22 mouse cellular contexts compared by ENCODE assay signal in genomic region chr6:52274576-52274975, GRCm38 (mm10). TPM values are rescaled to one million over a fixed set of nuclear protein-coding genes. Genes with fewer than 3 reads are reported as not detected.
DNase-seq lines count a peak whose midpoint lies in the region; ATAC-seq and TF ChIP-seq lines count a peak whose summit lies in the region.
"Had no signal": no experiment of that assay in that cellular context is flagged by ENCODE, and none has a peak within 500 bp of the region (broad histone marks: within the 10 kb centered on the region; RNA-seq: fewer than 3 reads in every experiment).

No protein-coding gene starts in this region.

- under 1% methylated on average over 11 of the region's 11 CpGs for WGBS in midbrain, embryonic 10.5 days
- WGBS in midbrain, embryonic 15.5 days, result 2% methylated on average over 11 of the region's 11 CpGs
- WGBS in limb, embryonic 10.5 days, result 5% methylated on average over 11 of the region's 11 CpGs
- 23% methylated on average over 11 of the region's 11 CpGs for WGBS in limb, embryonic 14.5 days
- 5% methylated on average over 11 of the region's 11 CpGs for WGBS in cerebellum, adult 2 months
- WGBS in forebrain, embryonic 15.5 days, result 3% methylated on average over 11 of the region's 11 CpGs

- H3K27me3 ChIP-seq in midbrain, embryonic 10.5 days (ENCODE audit: low read depth, poor library complexity, severe bottlenecking), result peaks cover 99% of the 10 kb centered on the region
- peaks cover 92% of the 10 kb centered on the region for H3K27me3 ChIP-seq in midbrain, embryonic 15.5 days (replicated peaks)
- H3K27me3 ChIP-seq in limb, embryonic 10.5 days (ENCODE audit: low read depth, poor library complexity, severe bottlenecking), result peaks cover 88% of the 10 kb centered on the region
- H3K27me3 ChIP-seq in limb, embryonic 14.5 days (ENCODE audit: control insufficient read depth, insufficient read depth, low read length), result peaks cover 43% of the 10 kb centered on the region
- peaks cover 10% of the 10 kb centered on the region; the same call in 1 of the 2 replicates for H3K27me3 ChIP-seq in cerebellum, adult 2 months (ENCODE audit: control insufficient read depth, insufficient read depth, low read length)
- peaks cover 94% of the 10 kb centered on the region for H3K27me3 ChIP-seq in forebrain, embryonic 15.5 days

- no peak overlapping the region for H3K4me3 ChIP-seq in midbrain, embryonic 10.5 days
- no peak overlapping the region for H3K4me3 ChIP-seq in midbrain, embryonic 15.5 days
- no peak overlapping the region for H3K4me3 ChIP-seq in limb, embryonic 10.5 days
- H3K4me3 ChIP-seq in limb, embryonic 14.5 days (replicated peaks; ENCODE audit: low read length), result peak overlapping the region; percentile 15
- no peak overlapping the region for H3K4me3 ChIP-seq in cerebellum, adult 2 months (replicated peaks; ENCODE audit: insufficient read depth, low read depth, low read length)
- H3K4me3 ChIP-seq in forebrain, embryonic 15.5 days, result no peak overlapping the region
- H3K4me3 ChIP-seq: embryonic facial prominence, embryonic 13.5 days; forebrain, embryonic 12.5 days; hindbrain, embryonic 13.5 days; intestine, embryonic 15.5 days had no signal

- no peaks in the 10 kb centered on the region for H3K36me3 ChIP-seq in midbrain, embryonic 10.5 days
- H3K36me3 ChIP-seq in midbrain, embryonic 15.5 days (replicated peaks), result no peaks in the 10 kb centered on the region
- H3K36me3 ChIP-seq in limb, embryonic 10.5 days, result no peaks in the 10 kb centered on the region
- H3K36me3 ChIP-seq in limb, embryonic 14.5 days (ENCODE audit: control insufficient read depth, insufficient read depth, low read length), result no peaks in the 10 kb centered on the region
- no peaks in the 10 kb centered on the region for H3K36me3 ChIP-seq in forebrain, embryonic 15.5 days
- H3K36me3 ChIP-seq: embryonic facial prominence, embryonic 13.5 days; forebrain, embryonic 12.5 days; heart, embryonic 13.5 days; hindbrain, embryonic 13.5 days; intestine, embryonic 15.5 days had no signal

- H3K9ac ChIP-seq in midbrain, embryonic 15.5 days, result no peak overlapping the region
- H3K9ac ChIP-seq in limb, embryonic 14.5 days (ENCODE audit: low read depth, low read length, severe bottlenecking), result peak overlapping the region; percentile 40; the same call in 1 of the 2 replicates
- H3K9ac ChIP-seq in forebrain, embryonic 15.5 days (replicated peaks), result no peak overlapping the region
- H3K9ac ChIP-seq: embryonic facial prominence, embryonic 13.5 days; forebrain, embryonic 12.5 days; forebrain, postnatal 0 days; heart, embryonic 13.5 days; hindbrain, embryonic 13.5 days; intestine, embryonic 15.5 days had no signal

- no peak for ATAC-seq in midbrain, embryonic 15.5 days (replicated peaks)
- ATAC-seq in limb, embryonic 14.5 days (ENCODE audit: low FRiP score, low read depth), result no peak
- ATAC-seq in forebrain, embryonic 15.5 days (replicated peaks), result no peak
- no peak for ATAC-seq in activated CD4-positive, CD25-positive, alpha-beta regulatory T cell, adult 4 months
- ATAC-seq: forebrain, postnatal 0 days; hindbrain, postnatal 0 days; intestine, embryonic 15.5 days had no signal

- TF ChIP-seq POLR2A in limb, embryonic 14.5 days (IDR thresholded peaks at IDR 0.05; ENCODE audit: borderline replicate concordance, extremely low read depth, insufficient read depth, insufficient read length), result no peak
- TF ChIP-seq POLR2A in cerebellum, adult 2 months (IDR thresholded peaks at IDR 0.05; ENCODE audit: borderline replicate concordance, insufficient read depth, low read length), result no peak

- peak; percentile 17 for DNase-seq in midbrain, embryonic 10.5 days (ENCODE audit: low spot score)
- peak; percentile 28 for DNase-seq in ZHBTc4 (ENCODE audit: low read depth, low spot score)
- peak; percentile 47 for DNase-seq in limb, embryonic 10.5 days (ENCODE audit: low spot score)
- DNase-seq in limb, embryonic 14.5 days (ENCODE audit: low spot score), result no peak
- DNase-seq in cerebellum, adult 2 months, result no peak
- DNase-seq: adrenal gland, adult 8-10 months; adrenal gland, postnatal 36 days; cerebellum, adult 9-10 months; cerebellum, postnatal 25 days; forebrain, postnatal 0 days; gastrocnemius, postnatal 25 days; heart, postnatal 36 days had no signal

- no peak for TF ChIP-seq CTCF in cerebellum, adult 2 months (IDR thresholded peaks at IDR 0.05; ENCODE audit: borderline replicate concordance, insufficient read depth, low read depth, low read length)

- H3K9me3 ChIP-seq in midbrain, embryonic 10.5 days (replicated peaks), result no peaks in the 10 kb centered on the region
- H3K9me3 ChIP-seq in midbrain, embryonic 15.5 days, result no peaks in the 10 kb centered on the region
- H3K9me3 ChIP-seq in limb, embryonic 10.5 days (replicated peaks), result no peaks in the 10 kb centered on the region
- no peaks in the 10 kb centered on the region for H3K9me3 ChIP-seq in limb, embryonic 14.5 days (ENCODE audit: control insufficient read depth, low read length)
- H3K9me3 ChIP-seq in forebrain, embryonic 15.5 days, result no peaks in the 10 kb centered on the region
- H3K9me3 ChIP-seq: embryonic facial prominence, embryonic 13.5 days; forebrain, embryonic 12.5 days; heart, embryonic 13.5 days; hindbrain, embryonic 13.5 days; intestine, embryonic 15.5 days had no signal

- no peaks in the 10 kb centered on the region for H3K4me1 ChIP-seq in midbrain, embryonic 10.5 days
- no peaks in the 10 kb centered on the region for H3K4me1 ChIP-seq in midbrain, embryonic 15.5 days
- peaks cover 57% of the 10 kb centered on the region for H3K4me1 ChIP-seq in limb, embryonic 10.5 days
- H3K4me1 ChIP-seq in limb, embryonic 14.5 days (ENCODE audit: control insufficient read depth, insufficient read depth, low read length), result peaks cover 33% of the 10 kb centered on the region
- no peaks in the 10 kb centered on the region for H3K4me1 ChIP-seq in cerebellum, adult 2 months (ENCODE audit: control insufficient read depth, insufficient read depth, low read length)
- H3K4me1 ChIP-seq in forebrain, embryonic 15.5 days, result no peaks in the 10 kb centered on the region
- H3K4me1 ChIP-seq: forebrain, embryonic 12.5 days; hindbrain, embryonic 13.5 days had no signal

- no peak overlapping the region for H3K4me2 ChIP-seq in midbrain, embryonic 15.5 days
- peak overlapping the region; percentile 40 for H3K4me2 ChIP-seq in limb, embryonic 14.5 days (replicated peaks; ENCODE audit: low read depth, low read length, severe bottlenecking)
- no peak overlapping the region for H3K4me2 ChIP-seq in forebrain, embryonic 15.5 days (replicated peaks)
- H3K4me2 ChIP-seq: embryonic facial prominence, embryonic 13.5 days; forebrain, embryonic 12.5 days; hindbrain, embryonic 13.5 days had no signal

- H3K27ac ChIP-seq in midbrain, embryonic 10.5 days (replicated peaks), result no peak overlapping the region
- no peak overlapping the region for H3K27ac ChIP-seq in midbrain, embryonic 15.5 days
- H3K27ac ChIP-seq in limb, embryonic 10.5 days, result peak overlapping the region; percentile 72; the same call in 1 of the 2 replicates
- no peak overlapping the region for H3K27ac ChIP-seq in limb, embryonic 14.5 days (replicated peaks; ENCODE audit: low read depth, low read length)
- H3K27ac ChIP-seq in cerebellum, adult 2 months (ENCODE audit: insufficient read depth, low read length), result no peak overlapping the region
- H3K27ac ChIP-seq in forebrain, embryonic 15.5 days (replicated peaks), result no peak overlapping the region
- H3K27ac ChIP-seq: embryonic facial prominence, embryonic 13.5 days; forebrain, embryonic 12.5 days; heart, embryonic 13.5 days; hindbrain, embryonic 13.5 days; hindbrain, postnatal 0 days; intestine, embryonic 15.5 days had no signal

RNA-seq across cellular contexts. Expression of gene Hoxa13, which starts 13.9 kb away (rescaled TPM):
- not detected in 2 replicates for polyA plus RNA-seq in midbrain, embryonic 10.5 days (2016; fragmentation: Nextera tagmentation; extraction: Ambion mirVana)
- not detected in 2 replicates for polyA plus RNA-seq in midbrain, embryonic 15.5 days (2015; fragmentation: Nextera tagmentation; extraction: Ambion mirVana)
- polyA plus RNA-seq in limb, embryonic 10.5 days (2016; fragmentation: Nextera tagmentation; extraction: Ambion mirVana), result 2.7 and 11.1 TPM in 2 replicates
- 26.0 and 37.6 TPM in 2 replicates for polyA plus RNA-seq in limb, embryonic 14.5 days (2012; rRNA removed)
- polyA plus RNA-seq in limb, embryonic 14.5 days (2014; fragmentation: Nextera tagmentation; extraction: Ambion mirVana), result 16.0 and 24.1 TPM in 2 replicates
- polyA plus RNA-seq in cerebellum, adult 2 months (2012; rRNA removed), result not detected in 2 replicates
- polyA plus RNA-seq in forebrain, embryonic 15.5 days (2015; fragmentation: Nextera tagmentation; extraction: Ambion mirVana), result not detected in 2 replicates
- polyA plus RNA-seq in activated CD4-positive, CD25-positive, alpha-beta regulatory T cell, adult 4 months (2017; shearing (Covaris generic)), result not detected
- polyA plus RNA-seq: embryonic facial prominence, embryonic 13.5 days; forebrain, embryonic 12.5 days; forebrain, postnatal 0 days; heart, embryonic 13.5 days; heart, postnatal 0 days; hindbrain, embryonic 13.5 days; hindbrain, postnatal 0 days had no signal

RNA-seq across cellular contexts. Expression of gene Hoxa11, which starts 29.0 kb away (rescaled TPM):
- polyA plus RNA-seq in midbrain, embryonic 10.5 days (2016; fragmentation: Nextera tagmentation; extraction: Ambion mirVana), result not detected in 2 replicates
- polyA plus RNA-seq in midbrain, embryonic 15.5 days (2015; fragmentation: Nextera tagmentation; extraction: Ambion mirVana), result 0.13 TPM in 1 of 2 replicates, not detected in the other
- polyA plus RNA-seq in limb, embryonic 10.5 days (2016; fragmentation: Nextera tagmentation; extraction: Ambion mirVana), result 71.6 and 74.9 TPM in 2 replicates
- 32.6 and 41.2 TPM in 2 replicates for polyA plus RNA-seq in limb, embryonic 14.5 days (2012; rRNA removed)
- 31.1 and 39.0 TPM in 2 replicates for polyA plus RNA-seq in limb, embryonic 14.5 days (2014; fragmentation: Nextera tagmentation; extraction: Ambion mirVana)
- not detected in 2 replicates for polyA plus RNA-seq in cerebellum, adult 2 months (2012; rRNA removed)
- not detected in 2 replicates for polyA plus RNA-seq in forebrain, embryonic 15.5 days (2015; fragmentation: Nextera tagmentation; extraction: Ambion mirVana)
- not detected for polyA plus RNA-seq in activated CD4-positive, CD25-positive, alpha-beta regulatory T cell, adult 4 months (2017; shearing (Covaris generic))
- polyA plus RNA-seq: embryonic facial prominence, embryonic 13.5 days; forebrain, embryonic 12.5 days; forebrain, postnatal 0 days; heart, embryonic 13.5 days; heart, postnatal 0 days; hindbrain, embryonic 13.5 days; hindbrain, postnatal 0 days had no signal

RNA-seq across cellular contexts. Expression of gene Hoxa10, which starts 33.9 kb away (rescaled TPM):
- polyA plus RNA-seq in midbrain, embryonic 10.5 days (2016; fragmentation: Nextera tagmentation; extraction: Ambion mirVana), result 0.06 TPM in 1 of 2 replicates, not detected in the other
- polyA plus RNA-seq in midbrain, embryonic 15.5 days (2015; fragmentation: Nextera tagmentation; extraction: Ambion mirVana), result 0.15 TPM in 1 of 2 replicates, not detected in the other
- 175 and 195 TPM in 2 replicates for polyA plus RNA-seq in limb, embryonic 10.5 days (2016; fragmentation: Nextera tagmentation; extraction: Ambion mirVana)
- 111 and 136 TPM in 2 replicates for polyA plus RNA-seq in limb, embryonic 14.5 days (2012; rRNA removed)
- polyA plus RNA-seq in limb, embryonic 14.5 days (2014; fragmentation: Nextera tagmentation; extraction: Ambion mirVana), result 117 and 149 TPM in 2 replicates
- not detected in 2 replicates for polyA plus RNA-seq in cerebellum, adult 2 months (2012; rRNA removed)
- polyA plus RNA-seq in forebrain, embryonic 15.5 days (2015; fragmentation: Nextera tagmentation; extraction: Ambion mirVana), result not detected in 2 replicates
- not detected for polyA plus RNA-seq in activated CD4-positive, CD25-positive, alpha-beta regulatory T cell, adult 4 months (2017; shearing (Covaris generic))
- polyA plus RNA-seq: forebrain, embryonic 12.5 days; forebrain, postnatal 0 days; heart, embryonic 13.5 days; heart, postnatal 0 days; hindbrain, postnatal 0 days had no signal

RNA-seq across cellular contexts. Expression of gene Evx1, which starts 38.7 kb away (rescaled TPM):
- polyA plus RNA-seq in midbrain, embryonic 10.5 days (2016; fragmentation: Nextera tagmentation; extraction: Ambion mirVana), result 0.15 and 0.29 TPM in 2 replicates
- polyA plus RNA-seq in midbrain, embryonic 15.5 days (2015; fragmentation: Nextera tagmentation; extraction: Ambion mirVana), result 0.97 and 1.6 TPM in 2 replicates
- polyA plus RNA-seq in limb, embryonic 10.5 days (2016; fragmentation: Nextera tagmentation; extraction: Ambion mirVana), result 1.4 and 3.7 TPM in 2 replicates
- 0.64 and 0.93 TPM in 2 replicates for polyA plus RNA-seq in limb, embryonic 14.5 days (2012; rRNA removed)
- polyA plus RNA-seq in limb, embryonic 14.5 days (2014; fragmentation: Nextera tagmentation; extraction: Ambion mirVana), result 0.18 and 0.44 TPM in 2 replicates
- 0.68 and 0.84 TPM in 2 replicates for polyA plus RNA-seq in cerebellum, adult 2 months (2012; rRNA removed)
- not detected in 2 replicates for polyA plus RNA-seq in forebrain, embryonic 15.5 days (2015; fragmentation: Nextera tagmentation; extraction: Ambion mirVana)
- not detected for polyA plus RNA-seq in activated CD4-positive, CD25-positive, alpha-beta regulatory T cell, adult 4 months (2017; shearing (Covaris generic))
- polyA plus RNA-seq: embryonic facial prominence, embryonic 13.5 days; forebrain, embryonic 12.5 days; forebrain, postnatal 0 days; heart, embryonic 13.5 days; heart, postnatal 0 days had no signal

RNA-seq across cellular contexts. Expression of gene Hoxa9, which starts 43.7 kb away (rescaled TPM):
- polyA plus RNA-seq in midbrain, embryonic 10.5 days (2016; fragmentation: Nextera tagmentation; extraction: Ambion mirVana), result not detected in 2 replicates
- polyA plus RNA-seq in midbrain, embryonic 15.5 days (2015; fragmentation: Nextera tagmentation; extraction: Ambion mirVana), result not detected in 2 replicates
- polyA plus RNA-seq in limb, embryonic 10.5 days (2016; fragmentation: Nextera tagmentation; extraction: Ambion mirVana), result 95.7 and 123 TPM in 2 replicates
- polyA plus RNA-seq in limb, embryonic 14.5 days (2012; rRNA removed), result 107 and 134 TPM in 2 replicates
- 39.0 and 45.2 TPM in 2 replicates for polyA plus RNA-seq in limb, embryonic 14.5 days (2014; fragmentation: Nextera tagmentation; extraction: Ambion mirVana)
- not detected in 2 replicates for polyA plus RNA-seq in cerebellum, adult 2 months (2012; rRNA removed)
- polyA plus RNA-seq in forebrain, embryonic 15.5 days (2015; fragmentation: Nextera tagmentation; extraction: Ambion mirVana), result not detected in 2 replicates
- under 1 TPM in 1 of 2 experiments, not detected in 1; 0.11 TPM for polyA plus RNA-seq in activated CD4-positive, CD25-positive, alpha-beta regulatory T cell, adult 4 months (2017; shearing (Covaris generic))
- polyA plus RNA-seq: embryonic facial prominence, embryonic 13.5 days; forebrain, embryonic 12.5 days; forebrain, postnatal 0 days; heart, postnatal 0 days; hindbrain, postnatal 0 days had no signal

Comparison
In these comparisons a context has a peak if more than half of its experiments do, and no peak if none do; other contexts are left out.
1. DNase-seq: peak in midbrain, embryonic 10.5 days (single experiment), ZHBTc4 (single experiment) and limb, embryonic 10.5 days (single experiment); none in limb, embryonic 14.5 days (single experiment) and cerebellum, adult 2 months (0 of 2).
2. RNA of gene Hoxa11, which starts 29.0 kb away (polyA plus RNA-seq): 71.6 to 74.9 TPM in limb, embryonic 10.5 days and 31.1 to 41.2 TPM in limb, embryonic 14.5 days; 0.13 TPM in midbrain, embryonic 15.5 days, not detected in midbrain, embryonic 10.5 days, not detected in cerebellum, adult 2 months, not detected in forebrain, embryonic 15.5 days and not detected in activated CD4-positive, CD25-positive, alpha-beta regulatory T cell, adult 4 months; every median in the first group is over 10 times any median in the second.
3. RNA of gene Hoxa10, which starts 33.9 kb away (polyA plus RNA-seq): 175 to 195 TPM in limb, embryonic 10.5 days and 111 to 149 TPM in limb, embryonic 14.5 days; 0.15 TPM in midbrain, embryonic 15.5 days, 0.06 TPM in midbrain, embryonic 10.5 days, not detected in forebrain, embryonic 15.5 days, not detected in cerebellum, adult 2 months and not detected in activated CD4-positive, CD25-positive, alpha-beta regulatory T cell, adult 4 months; every median in the first group is over 10 times any median in the second.